Mouse (Mus musculus) adrenal gland, adult 8-10 months (tissue): ENCODE measurements around the gene Sorcs2. TPM values are rescaled to one million over a fixed set of nuclear protein-coding genes. Genes with fewer than 3 reads are reported as not detected.

ENCODE experiments used
- DNase-seq: peaks from one replicate; pipeline ENCODE4 v3.0.0; 2022
- total RNA-seq, 4 experiments: library from RNA; stranded (reverse); gene quantifications; 2 replicates each; pipeline ENCODE4 v1.2.4; 2022

Sorcs2 gene
- total RNA-seq, 4 experiments from 2014 or later: 7.9 to 18.3 (median 12.5) TPM

DNA sequence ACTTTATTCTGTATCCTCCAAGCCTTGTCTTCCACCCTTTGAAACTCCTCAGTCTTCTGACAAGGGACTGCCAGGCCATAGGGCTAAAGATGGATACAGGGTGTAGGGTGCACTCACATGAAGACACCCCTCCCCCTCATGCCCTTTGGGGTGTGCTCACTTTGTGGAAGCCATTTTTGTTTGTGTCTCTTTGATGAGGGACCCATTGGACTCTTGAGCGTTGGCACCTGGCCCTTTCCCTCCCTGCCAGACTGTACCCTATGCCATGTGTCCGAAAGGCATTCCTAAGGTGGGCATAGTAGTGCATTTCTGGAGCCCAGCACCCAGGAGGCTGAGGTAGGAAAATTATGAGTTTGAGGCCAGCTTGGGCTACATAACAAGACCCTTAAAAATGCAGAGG, 341.0 kb downstream of the Sorcs2 start:
- DNase-seq: no peak

DNA sequence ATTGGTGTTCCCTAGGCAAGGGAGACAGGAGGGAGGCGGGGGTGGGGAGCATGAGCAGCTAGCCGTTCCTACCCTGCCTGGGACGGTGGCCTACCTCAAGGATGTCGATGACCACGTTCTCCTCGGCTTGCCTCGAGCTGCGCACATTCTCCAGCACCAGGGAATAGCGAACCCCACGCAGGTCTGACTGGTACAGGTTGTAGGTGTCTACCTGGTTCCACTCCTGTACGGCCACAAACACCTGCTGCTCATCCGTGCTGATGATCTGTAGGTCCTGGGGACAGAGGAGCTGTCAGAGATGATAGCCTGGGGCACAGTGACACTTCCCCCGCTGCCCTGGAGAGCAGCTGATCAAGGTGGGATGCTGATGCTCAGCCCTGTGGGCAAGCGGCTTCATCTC, 342.1 kb downstream of the Sorcs2 start:
- DNase-seq: no peak

DNA sequence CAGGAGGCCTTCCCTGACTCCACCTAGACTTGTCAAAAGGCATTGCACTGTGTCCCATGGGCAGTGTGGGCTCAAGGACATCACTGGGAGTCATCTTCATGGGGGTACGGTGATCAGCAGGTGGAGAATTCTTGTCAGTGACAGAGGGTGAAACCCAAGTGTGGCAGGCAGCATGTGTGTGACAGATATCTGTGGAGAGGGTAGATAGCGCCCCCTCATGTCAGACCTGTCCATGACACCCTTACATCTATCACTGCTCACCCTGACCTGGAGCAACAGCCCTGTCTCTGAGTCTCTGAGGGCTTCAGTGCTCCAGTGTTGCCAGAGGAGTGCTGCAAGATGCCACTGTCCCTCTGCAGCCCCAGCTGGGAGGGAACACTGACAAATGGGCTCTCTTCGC, 343.4 kb downstream of the Sorcs2 start:
- no peak for DNase-seq

DNA sequence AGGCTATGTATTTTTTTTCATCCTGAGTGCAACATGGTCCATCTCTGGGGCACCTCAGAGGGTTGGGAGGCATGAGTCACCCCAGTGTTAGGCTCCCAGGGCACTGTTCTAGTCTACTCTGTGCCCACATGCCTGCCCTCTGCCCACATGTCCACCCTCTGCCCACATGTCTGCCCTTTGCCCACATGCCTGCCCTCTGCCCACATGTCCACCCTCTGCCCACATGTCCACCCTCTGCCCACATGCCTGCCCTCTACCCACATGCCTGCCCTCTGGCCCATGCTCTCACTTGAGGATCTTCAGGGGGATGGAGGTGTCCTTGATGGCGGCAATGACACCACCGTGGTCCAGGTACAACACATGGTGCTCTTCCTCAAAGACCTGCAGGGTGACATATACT, 354.8 kb downstream of the Sorcs2 start:
- DNase-seq: no peak

DNA sequence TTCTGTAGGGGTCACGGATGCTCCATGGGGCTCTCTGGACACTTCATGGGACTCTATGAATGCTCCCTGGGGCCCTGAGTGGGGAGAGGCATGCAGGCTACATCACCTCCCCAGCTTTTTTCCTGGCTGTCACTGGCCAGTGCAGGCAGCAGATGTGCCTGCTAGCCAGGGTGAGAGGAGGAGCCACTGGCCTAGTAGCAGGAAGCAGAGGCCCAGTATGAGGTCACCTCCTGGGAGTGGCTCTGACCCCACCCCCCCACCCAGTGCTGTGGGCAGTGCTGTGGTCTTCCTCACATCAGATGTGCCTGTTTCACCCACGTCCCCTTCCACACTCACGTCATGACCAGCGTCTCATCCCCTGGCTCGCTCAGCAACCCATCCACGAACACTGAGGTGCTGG, 356.2 kb downstream of the Sorcs2 start:
- no peak for DNase-seq

DNA sequence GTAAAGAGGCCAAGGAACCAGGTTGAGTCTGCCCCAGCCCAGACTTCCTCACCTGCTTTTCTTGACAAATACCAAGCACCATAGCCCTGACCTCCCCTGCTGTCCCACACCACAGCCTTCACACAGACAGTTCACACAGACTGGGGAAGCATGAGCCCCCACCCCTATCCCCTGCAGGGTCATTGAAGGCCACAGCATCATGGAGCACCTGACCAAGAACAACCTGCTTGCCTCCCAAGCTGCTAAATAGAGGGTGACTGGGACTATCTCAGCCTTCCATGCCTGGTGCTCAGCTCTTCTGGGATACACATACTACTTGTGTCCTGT, 356.7 kb downstream of the Sorcs2 start:
- no peak for DNase-seq

DNA sequence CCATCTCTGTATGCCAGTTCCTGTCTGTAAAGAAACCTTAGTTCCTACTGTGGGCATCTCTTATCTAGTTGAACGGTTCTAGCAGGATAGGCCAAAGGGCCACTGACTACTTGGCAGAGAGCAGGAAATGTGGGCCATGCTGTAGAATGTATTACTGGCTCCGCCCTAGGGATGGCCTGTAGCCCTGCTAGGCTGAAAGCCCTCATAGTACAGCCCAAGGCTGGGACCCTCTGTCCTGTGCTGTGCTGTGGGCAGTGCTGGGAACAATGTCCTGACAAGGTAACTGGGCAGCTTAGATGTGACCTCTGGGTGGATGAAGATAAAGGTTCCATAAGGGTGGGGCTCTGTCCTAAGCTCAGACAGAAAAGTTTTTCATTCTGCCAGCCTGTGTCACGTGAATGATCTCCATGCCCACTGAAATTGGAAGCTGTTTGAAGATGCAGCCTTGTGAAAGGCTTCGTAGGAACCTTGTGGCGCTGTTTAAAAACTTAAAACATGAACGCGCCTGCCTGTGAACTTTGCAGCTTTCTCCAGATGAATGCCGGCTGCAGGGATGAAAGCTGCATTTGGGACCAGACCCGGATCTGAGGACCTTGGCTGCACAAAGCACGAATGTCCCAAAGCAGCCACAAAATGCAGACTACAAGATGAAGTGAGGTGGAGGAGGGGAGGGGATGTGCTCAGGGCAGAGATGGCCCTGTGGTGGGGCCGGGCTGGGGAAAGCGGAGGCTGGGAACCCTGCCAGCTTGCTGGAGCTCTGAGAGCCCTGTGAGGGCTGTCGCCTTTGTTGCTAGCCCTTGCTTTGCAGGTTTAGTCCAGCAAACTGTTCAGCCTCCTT, 357.3 kb downstream of the Sorcs2 start:
- DNase-seq: peak; percentile 22

DNA sequence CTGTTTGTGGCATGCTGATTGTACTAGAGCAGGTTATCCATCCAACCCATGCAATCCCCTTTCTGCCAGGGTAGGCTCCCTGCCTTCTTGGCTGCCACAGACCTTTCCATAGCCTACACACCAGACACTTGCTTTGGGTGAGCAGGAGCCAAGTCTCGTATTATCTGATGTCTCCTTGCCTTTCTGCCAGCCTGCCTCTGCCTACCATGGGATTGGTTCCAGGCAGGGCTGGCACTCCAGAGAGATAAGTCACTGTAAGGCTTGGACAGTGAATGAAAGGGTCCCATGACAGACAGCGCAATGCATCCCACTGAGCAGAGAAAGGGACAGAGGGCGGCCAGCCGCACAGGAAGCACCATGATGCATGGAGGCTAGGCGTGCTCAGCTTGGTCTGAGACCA, 358.3 kb downstream of the Sorcs2 start:
- DNase-seq: no peak

DNA sequence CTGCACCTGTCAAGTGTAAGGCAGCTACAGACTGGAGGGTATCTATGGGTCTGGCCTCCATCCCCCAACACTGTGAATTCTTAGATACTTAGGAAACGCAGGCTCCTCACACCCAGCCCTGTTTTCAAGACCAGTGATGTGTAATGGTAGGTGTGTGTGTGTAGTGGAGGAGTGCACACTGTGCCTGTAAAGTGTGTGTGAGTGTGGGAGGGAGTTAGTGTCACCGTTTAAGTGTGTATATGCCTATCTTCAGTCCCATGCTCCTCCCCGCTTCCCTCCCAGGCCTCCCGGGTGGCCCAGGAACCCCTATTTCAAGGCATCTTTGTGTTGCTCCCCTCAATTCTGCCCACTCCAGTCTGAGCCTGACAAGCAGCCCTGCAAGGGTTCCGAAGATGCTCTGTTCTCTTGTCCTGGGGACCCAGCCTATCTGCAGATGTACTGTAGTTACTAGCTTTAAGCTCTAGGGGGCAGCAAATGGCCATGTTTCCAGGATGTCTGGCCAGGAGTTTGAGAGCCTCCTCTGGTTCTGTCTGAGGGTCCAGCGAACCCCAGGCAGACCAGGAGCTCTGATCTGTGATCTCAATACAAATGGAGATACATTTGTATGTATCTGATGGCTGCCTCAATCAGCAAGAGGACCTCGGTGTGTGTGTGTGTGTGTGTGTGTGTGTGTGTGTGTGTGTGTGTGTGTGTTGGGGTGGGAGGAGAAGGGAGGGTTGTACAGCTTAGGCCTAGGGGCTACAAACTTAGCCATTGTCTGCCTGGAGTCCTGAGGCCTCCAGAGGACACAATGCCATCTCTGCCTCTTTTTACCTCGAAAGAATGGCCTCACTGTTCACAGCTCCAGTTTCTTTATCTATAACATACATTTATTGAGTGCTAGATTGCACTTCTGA, 364.2 kb downstream of the Sorcs2 start:
- no peak for DNase-seq

DNA sequence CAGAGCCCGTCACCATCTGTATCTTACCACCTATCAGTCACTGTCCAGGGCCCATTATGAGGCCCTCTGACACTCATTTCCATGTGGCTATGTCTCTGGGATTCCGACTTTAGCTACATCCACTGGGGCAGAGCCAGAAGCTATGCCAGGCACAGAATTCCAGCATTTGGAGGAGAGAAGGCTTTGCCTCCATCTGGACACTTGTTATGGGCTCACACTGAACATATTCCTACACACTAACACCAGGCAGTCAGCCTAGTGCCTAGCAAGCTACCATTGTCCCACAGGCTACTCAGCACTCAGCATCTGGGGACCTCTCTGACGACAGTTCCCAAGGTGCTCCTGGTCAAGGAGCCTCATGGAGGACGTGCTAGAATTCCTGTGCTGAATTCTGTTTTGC, 372.9 kb downstream of the Sorcs2 start:
- no peak for DNase-seq

DNA sequence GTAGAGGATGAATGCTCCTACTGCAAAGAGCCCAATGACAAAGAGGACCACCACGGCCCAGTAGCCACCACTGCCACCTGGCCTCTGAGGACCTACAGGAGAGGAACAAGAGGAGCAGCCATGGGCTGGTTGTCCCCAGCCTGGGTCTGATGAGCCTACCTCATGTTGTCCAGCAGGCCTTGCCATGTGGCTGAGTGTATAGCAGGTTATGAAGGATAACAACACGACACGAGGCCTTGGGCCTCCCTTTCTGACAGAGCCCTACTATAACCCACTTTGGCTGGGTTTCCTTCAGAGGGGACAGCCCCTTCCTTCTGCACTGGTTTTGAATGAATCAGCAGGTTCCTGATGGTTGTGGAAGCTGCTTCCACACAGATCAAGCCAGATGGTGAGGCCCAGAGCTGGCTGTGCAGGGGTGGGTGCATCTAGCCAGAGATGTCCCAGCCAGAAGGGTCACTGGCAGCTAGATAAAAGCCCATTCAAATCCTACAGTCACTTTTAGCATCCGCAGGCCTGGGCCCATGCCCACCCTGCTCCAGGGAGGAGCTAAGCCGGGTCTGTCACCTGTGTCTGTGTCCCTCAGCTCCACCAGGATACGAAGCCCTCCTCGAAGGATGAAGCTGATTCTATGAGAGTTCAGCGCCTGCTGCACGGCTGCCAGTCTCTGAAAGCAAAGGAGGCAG, 373.8 kb downstream of the Sorcs2 start:
- DNase-seq: no peak

DNA sequence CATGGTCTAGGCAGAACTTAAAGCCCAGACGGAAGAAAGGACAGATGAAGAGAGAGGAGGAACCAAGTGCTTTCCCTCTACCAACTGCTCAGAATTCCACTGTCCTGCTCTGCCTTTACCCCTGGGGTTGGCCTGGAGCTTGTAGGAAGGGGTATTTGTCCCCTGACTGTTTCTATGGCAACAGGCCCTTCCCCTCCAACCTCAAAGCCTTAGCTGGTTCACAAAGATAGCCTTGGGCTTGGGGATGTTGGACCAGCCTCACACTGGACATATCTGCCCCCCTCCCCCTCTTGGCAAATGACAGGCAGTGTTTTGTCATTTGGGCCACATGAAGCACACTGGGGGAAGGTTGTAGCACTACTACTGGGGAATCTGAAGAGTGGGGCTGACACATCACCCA, 375.6 kb downstream of the Sorcs2 start:
- no peak for DNase-seq

DNA sequence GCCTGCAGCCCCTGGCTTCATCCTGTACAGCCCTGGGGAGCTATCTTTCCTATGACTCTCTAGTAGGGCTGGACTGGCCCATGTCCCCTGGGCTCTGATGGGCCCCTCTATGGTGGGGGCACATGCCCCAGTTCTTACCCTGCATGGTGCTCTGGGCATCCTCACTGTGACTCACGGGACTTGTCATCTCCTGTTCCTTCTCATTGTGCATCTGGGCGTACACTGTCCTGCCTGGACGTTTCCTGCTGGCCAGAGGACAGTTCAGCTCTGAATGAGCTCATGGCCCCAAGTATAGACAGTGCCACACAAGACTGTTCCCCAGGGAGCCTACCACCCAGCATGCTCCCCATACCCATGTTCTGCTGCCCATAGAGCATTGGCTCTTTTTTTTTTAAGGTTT, 376.8 kb downstream of the Sorcs2 start:
- DNase-seq: no peak

DNA sequence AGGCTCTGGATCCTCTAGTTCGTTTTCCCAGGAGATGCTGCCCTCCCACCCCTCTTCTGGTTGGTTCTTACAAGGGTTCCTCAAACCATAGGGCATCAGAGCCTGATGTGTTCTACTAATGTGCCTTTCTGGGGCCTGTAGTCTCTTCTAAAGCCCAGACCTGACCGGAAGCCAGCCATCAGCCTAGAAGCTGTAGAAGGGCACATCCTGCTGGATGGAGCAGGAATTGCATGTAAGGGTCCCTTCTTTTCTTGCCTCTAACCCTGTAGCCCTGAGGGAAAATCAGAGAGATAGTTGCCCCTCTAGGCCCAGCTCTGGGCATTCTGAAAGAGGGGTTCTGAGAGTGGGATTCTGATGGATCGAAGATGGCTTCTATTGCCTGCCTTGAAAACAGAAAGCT, 379.6 kb downstream of the Sorcs2 start:
- no peak for DNase-seq

DNA sequence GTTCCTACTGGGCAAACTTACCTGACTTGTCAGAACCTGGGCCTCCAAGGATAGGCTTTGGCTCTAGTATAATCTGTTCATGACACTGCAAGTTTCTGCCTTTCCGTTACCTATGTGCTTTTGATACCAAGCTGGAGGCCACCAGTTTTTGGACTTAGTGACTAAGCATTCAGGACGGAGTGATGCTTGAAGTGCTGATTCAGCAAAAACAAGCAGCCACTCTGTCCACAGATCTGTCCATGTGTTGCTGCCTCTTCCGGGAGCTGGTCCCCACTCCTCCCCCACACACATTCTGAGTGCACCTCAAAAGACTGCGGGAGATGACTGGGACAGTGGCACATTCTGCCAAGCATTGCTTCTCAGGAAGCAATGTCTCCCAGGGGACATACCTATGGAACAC, 388.5 kb downstream of the Sorcs2 start:
- no peak for DNase-seq

DNA sequence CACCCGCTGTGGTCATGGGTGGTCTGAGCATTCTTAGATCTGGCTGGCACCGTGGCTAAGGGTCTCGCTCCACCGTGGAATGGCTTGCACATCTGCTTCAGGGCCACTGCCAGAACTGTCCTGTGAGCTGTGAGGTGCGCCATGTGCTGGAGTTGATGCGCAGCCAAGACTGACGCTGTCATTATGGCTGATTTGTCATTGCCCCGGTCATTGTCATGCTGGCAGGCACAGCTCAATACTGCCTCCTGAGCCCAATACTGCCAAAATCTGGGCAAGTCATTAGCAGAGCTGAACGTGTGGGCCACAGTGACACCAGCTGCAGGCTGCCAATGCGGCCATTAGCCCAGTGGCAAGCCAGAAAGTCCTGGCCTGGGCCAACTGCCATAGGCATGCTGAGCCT, 390.3 kb downstream of the Sorcs2 start:
- DNase-seq: no peak

DNA sequence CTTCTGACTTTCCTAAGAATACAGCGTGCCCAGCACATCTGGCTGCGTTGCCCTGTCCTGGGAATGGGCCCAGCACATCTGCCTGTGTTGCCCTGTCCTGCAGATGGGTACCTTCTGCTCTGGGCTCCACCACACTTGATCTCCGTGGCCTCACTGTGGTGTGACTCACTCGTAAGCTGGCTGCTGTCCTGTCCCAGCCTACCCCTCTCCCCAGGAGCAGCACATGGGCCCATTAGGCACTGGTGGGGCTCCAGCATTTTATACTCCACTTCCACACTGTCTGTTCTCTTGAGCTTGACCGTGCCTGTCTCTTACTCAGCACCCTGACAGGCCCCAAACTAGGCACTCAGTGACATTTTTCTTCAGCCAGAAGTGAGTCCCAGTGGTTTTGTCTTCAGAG, 391.4 kb downstream of the Sorcs2 start:
- no peak for DNase-seq

DNA sequence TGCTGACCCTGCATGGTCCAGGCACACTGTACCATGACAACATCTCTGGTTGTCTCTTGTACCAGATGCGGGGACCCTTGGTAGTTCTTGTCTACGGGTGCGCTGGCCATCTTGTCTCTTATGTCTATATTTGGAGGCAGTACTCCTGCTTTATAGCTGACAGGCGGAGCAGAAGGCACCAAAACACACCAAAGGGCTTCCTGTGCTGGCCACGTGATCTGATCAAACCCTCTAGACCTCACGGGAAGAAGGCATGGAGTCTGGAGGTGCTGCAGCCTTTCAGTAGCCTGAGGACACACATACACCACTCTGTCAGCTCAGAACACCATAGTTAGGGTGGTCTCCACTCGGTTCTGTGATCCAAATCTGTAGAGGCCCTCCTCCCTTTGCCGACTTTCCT, 391.8 kb downstream of the Sorcs2 start:
- no peak for DNase-seq

DNA sequence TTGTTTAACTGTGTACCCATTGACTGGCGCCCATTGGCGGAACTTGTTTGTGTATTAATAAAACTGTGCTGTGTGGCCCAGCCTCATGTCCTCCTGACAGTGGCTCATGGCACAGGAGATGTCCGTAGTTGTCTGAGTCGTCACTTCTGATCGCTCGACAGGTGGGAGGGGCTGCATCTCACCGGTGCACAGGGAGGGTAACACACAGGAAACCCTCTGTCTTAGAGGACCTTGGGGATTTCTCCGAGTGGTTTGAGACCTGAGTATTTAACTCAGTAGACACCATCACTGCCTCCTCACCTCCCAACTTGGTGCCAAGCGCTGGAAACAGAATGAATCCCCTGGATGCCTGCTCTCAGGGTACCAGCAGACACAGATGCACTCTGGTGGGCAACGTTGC, 394.1 kb downstream of the Sorcs2 start:
- DNase-seq: no peak

DNA sequence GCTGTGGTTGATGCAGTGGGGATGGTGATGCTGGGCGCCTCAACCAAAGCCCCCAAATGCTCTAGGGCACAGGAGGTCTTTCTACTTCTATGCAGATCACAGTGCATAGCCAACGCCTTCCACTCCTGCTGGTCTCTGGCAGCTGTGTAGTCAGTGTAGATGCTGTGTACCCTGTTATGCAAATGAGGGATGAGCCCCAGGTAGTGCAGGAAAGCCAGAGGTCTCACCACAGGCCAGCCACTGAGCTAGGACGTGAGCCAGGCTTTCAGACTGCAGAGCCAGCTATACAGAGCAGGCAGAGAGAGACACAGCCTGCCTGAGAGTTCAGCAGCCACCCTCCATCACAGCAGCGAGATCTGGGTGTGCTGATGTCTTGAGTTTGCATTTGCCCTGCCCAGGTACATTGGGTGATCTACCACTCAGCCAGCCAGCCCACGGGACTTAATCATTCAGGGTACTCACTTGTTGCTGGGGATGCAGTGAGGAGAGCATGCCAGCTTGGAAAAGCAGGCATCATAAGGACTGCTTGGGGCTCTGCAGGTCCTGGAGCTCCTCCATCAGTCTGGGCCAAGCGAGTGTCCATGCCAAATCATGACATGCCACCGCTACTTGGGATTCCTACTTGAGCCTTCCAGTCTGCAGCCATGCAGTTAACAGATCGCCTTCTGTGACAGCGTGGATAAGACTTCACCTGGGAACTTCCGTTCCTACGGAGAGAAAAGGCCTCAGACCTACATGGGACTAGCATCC, 407.8 kb downstream of the Sorcs2 start:
- DNase-seq: no peak

DNA sequence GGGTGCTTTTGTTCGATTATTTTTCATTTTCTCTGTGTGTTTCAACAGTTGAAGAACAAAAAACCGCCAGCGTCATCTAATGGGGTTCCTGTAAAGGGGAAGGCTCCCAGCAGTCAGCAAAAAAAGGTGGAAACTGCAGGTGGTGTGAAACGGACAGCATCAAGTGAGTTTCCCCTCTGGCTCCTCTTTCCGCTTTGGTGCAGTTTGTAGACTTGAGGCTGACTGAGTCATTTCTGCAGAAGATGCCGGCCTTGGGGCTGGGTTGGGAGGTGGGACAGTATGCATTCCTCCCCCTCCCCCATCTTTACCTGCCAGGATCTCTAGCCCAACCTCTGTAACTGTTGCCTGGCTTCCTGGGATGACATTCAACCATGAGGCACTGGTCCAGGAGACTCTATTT, 408.4 kb downstream of the Sorcs2 start:
- DNase-seq: no peak

DNA sequence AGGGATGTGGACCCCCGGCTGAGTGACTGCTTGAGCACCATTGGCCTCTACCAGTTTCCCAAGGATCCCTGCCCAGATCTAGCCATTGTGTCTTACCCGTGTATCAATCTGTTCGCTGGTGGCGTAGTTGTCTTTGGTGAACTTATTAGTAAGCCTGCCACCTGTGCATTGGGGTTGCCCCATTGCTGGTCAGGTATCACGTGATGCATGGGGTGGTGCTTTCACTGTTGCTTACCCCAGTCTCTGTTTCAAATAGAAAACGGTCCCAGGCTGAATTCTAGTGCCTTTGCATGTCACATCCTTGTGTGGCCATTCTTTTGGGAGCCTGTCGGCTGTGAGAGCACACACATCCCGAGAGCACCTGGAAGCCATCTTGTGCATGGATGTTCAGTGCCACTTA, 409.9 kb downstream of the Sorcs2 start:
- no peak for DNase-seq

DNA sequence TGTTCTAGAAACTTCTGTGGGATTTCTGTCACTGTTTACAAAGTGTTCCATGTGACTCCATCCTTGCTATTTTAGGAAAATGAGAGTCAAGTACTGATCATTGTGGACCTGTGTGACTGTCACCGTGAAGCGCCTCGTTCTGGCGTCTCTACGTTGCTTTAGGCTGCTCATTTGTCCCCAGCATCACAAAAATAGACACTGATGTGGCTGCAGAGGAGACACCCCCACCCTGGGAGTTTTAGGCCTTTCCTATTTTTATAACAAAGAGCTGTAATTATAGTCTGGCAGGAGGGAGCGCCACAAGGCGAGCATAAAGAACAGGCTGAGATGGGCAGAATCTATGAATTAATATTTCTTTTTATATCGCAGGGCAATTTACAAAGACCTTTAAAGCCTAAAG, 412.3 kb downstream of the Sorcs2 start:
- no peak for DNase-seq
